Mouse (Mus musculus): ENCODE measurements around the gene Rhd. TPM values are rescaled to one million over a fixed set of nuclear protein-coding genes. Genes with fewer than 3 reads are reported as not detected.
A peak's percentile ranks its signal among the peaks of the same experiment; 100 is the strongest.

Gene Rhd
- polyA plus RNA-seq, 1 experiment from 2014 or later: 3.6 TPM

- H3K9ac ChIP-seq (ENCODE audit: low read length): no peak overlapping the region
- no peak for ATAC-seq (ENCODE audit: insufficient number of reproducible peaks, insufficient read depth, low FRiP score, low read depth)
- WGBS: 39% methylated on average over 6 of the region's 6 CpGs
- peak overlapping the region; percentile 64 for H3K4me2 ChIP-seq (ENCODE audit: low read length)
- H3K4me1 ChIP-seq (ENCODE audit: control insufficient read depth in 2 of 2, insufficient read depth in 2 of 2, low read length in 2 of 2): peaks cover 15% of the 10 kb centered on the region in 2 experiments; a peak in 3 of 4 replicates
- no peaks in the 10 kb centered on the region for H3K9me3 ChIP-seq (ENCODE audit: control insufficient read depth, low read length)
- H3K4me3 ChIP-seq (ENCODE audit: control insufficient read depth in 1 of 2, insufficient read depth in 1 of 2, low read depth in 1 of 2, low read length in 2 of 2): peak overlapping the region in 1 of 2 experiments; percentile 31; a peak in 2 of 4 replicates
- H3K27me3 ChIP-seq (ENCODE audit: control insufficient read depth, insufficient read depth, low read length): no peaks in the 10 kb centered on the region
- H3K36me3 ChIP-seq (ENCODE audit: control insufficient read depth, insufficient read depth, low read length): no peaks in the 10 kb centered on the region
- no peak overlapping the region for H3K27ac ChIP-seq (replicated peaks in 1 of 2; ENCODE audit: control insufficient read depth in 1 of 2, insufficient read depth in 1 of 2, low read depth in 2 of 2, low read length in 2 of 2)
Observed at GRCm38 (mm10) chr4:134880041-134880440, 15.7 kb downstream of the Rhd start.

- WGBS: 32% methylated on average over 7 of the region's 7 CpGs
- Histone ChIP-seq H3K4me2 (ENCODE audit: low read length) (no peak overlapping the region), H3K27me3 (ENCODE audit: control insufficient read depth, insufficient read depth, low read length) (no peaks in the 10 kb centered on the region), H3K36me3 (ENCODE audit: control insufficient read depth, insufficient read depth, low read length) (no peaks in the 10 kb centered on the region), H3K27ac (replicated peaks in 1 of 2; ENCODE audit: control insufficient read depth in 1 of 2, insufficient read depth in 1 of 2, low read depth in 2 of 2, low read length in 2 of 2) (peak overlapping the region in 1 of 2 experiments; percentile 41; a peak in 2 of 4 replicates), H3K4me3 (ENCODE audit: control insufficient read depth in 1 of 2, insufficient read depth in 1 of 2, low read depth in 1 of 2, low read length in 2 of 2) (no peak overlapping the region), H3K9me3 (ENCODE audit: control insufficient read depth, low read length) (no peaks in the 10 kb centered on the region), H3K9ac (ENCODE audit: low read length) (no peak overlapping the region), H3K4me1 (ENCODE audit: control insufficient read depth in 2 of 2, insufficient read depth in 2 of 2, low read length in 2 of 2) (peaks cover 15 to 16% of the 10 kb centered on the region in 2 experiments; a peak in 3 of 4 replicates)
- no peak for ATAC-seq (ENCODE audit: insufficient number of reproducible peaks, insufficient read depth, low FRiP score, low read depth)
Observed at GRCm38 (mm10) chr4:134883266-134883665, 18.9 kb downstream of the Rhd start.

GRCm38 (mm10) chr4:134883808-134884207 lies 19.5 kb downstream of the Rhd start:
- H3K27me3 ChIP-seq (ENCODE audit: control insufficient read depth, insufficient read depth, low read length): no peaks in the 10 kb centered on the region
- no peak overlapping the region for H3K4me2 ChIP-seq (ENCODE audit: low read length)
- H3K9ac ChIP-seq (ENCODE audit: low read length): no peak overlapping the region
- H3K27ac ChIP-seq (replicated peaks in 1 of 2; ENCODE audit: control insufficient read depth in 1 of 2, insufficient read depth in 1 of 2, low read depth in 2 of 2, low read length in 2 of 2): peak overlapping the region; percentile 38 to 41
- no peaks in the 10 kb centered on the region for H3K36me3 ChIP-seq (ENCODE audit: control insufficient read depth, insufficient read depth, low read length)
- WGBS: 54% methylated on average over 10 of the region's 10 CpGs
- peaks cover 15 to 16% of the 10 kb centered on the region in 2 experiments; a peak in 3 of 4 replicates for H3K4me1 ChIP-seq (ENCODE audit: control insufficient read depth in 2 of 2, insufficient read depth in 2 of 2, low read length in 2 of 2)
- no peak overlapping the region for H3K4me3 ChIP-seq (ENCODE audit: control insufficient read depth in 1 of 2, insufficient read depth in 1 of 2, low read depth in 1 of 2, low read length in 2 of 2)
- H3K9me3 ChIP-seq (ENCODE audit: control insufficient read depth, low read length): 0 out of 2 replicates have a peak, but pooled peaks cover 1% of the 10 kb centered on the region
- ATAC-seq (ENCODE audit: insufficient number of reproducible peaks, insufficient read depth, low FRiP score, low read depth): peak; percentile 66

- Histone ChIP-seq H3K9me3 (ENCODE audit: control insufficient read depth, low read length) (0 out of 2 replicates have a peak, but pooled peaks cover 5% of the 10 kb centered on the region), H3K4me1 (ENCODE audit: control insufficient read depth in 2 of 2, insufficient read depth in 2 of 2, low read length in 2 of 2) (peaks cover 15 to 16% of the 10 kb centered on the region in 2 experiments; a peak in 3 of 4 replicates), H3K27ac (replicated peaks in 1 of 2; ENCODE audit: control insufficient read depth in 1 of 2, insufficient read depth in 1 of 2, low read depth in 2 of 2, low read length in 2 of 2) (peak overlapping the region; percentile 38 to 41), H3K4me3 (ENCODE audit: control insufficient read depth in 1 of 2, insufficient read depth in 1 of 2, low read depth in 1 of 2, low read length in 2 of 2) (no peak overlapping the region), H3K27me3 (ENCODE audit: control insufficient read depth, insufficient read depth, low read length) (no peaks in the 10 kb centered on the region), H3K9ac (ENCODE audit: low read length) (no peak overlapping the region), H3K36me3 (ENCODE audit: control insufficient read depth, insufficient read depth, low read length) (no peaks in the 10 kb centered on the region), H3K4me2 (ENCODE audit: low read length) (no peak overlapping the region)
- ATAC-seq (ENCODE audit: insufficient number of reproducible peaks, insufficient read depth, low FRiP score, low read depth): no peak
- WGBS: 65% methylated on average over 4 of the region's 4 CpGs
Observed at GRCm38 (mm10) chr4:134884364-134884763, 20.0 kb downstream of the Rhd start.

GRCm38 (mm10) chr4:134892096-134892495 lies 27.8 kb downstream of the Rhd start:
- H3K27ac ChIP-seq (replicated peaks in 1 of 2; ENCODE audit: control insufficient read depth in 1 of 2, insufficient read depth in 1 of 2, low read depth in 2 of 2, low read length in 2 of 2): no peak overlapping the region
- no peak overlapping the region for H3K4me3 ChIP-seq (ENCODE audit: control insufficient read depth in 1 of 2, insufficient read depth in 1 of 2, low read depth in 1 of 2, low read length in 2 of 2)
- 68% methylated on average over 6 of the region's 6 CpGs for WGBS
- 0 out of 2 replicates have a peak, but pooled peaks cover 5% of the 10 kb centered on the region for H3K9me3 ChIP-seq (ENCODE audit: control insufficient read depth, low read length)
- ATAC-seq (ENCODE audit: insufficient number of reproducible peaks, insufficient read depth, low FRiP score, low read depth): no peak
- peaks cover 16% of the 10 kb centered on the region for H3K36me3 ChIP-seq (ENCODE audit: control insufficient read depth, insufficient read depth, low read length)
- H3K27me3 ChIP-seq (ENCODE audit: control insufficient read depth, insufficient read depth, low read length): no peaks in the 10 kb centered on the region
- H3K9ac ChIP-seq (ENCODE audit: low read length): no peak overlapping the region
- H3K4me2 ChIP-seq (ENCODE audit: low read length): no peak overlapping the region
- H3K4me1 ChIP-seq (ENCODE audit: control insufficient read depth in 2 of 2, insufficient read depth in 2 of 2, low read length in 2 of 2): no peaks in the 10 kb centered on the region

GRCm38 (mm10) chr4:134897256-134897655 lies 32.9 kb downstream of the Rhd start:
- H3K4me3 ChIP-seq (ENCODE audit: control insufficient read depth in 1 of 2, insufficient read depth in 1 of 2, low read depth in 1 of 2, low read length in 2 of 2): no peak overlapping the region
- peaks cover 65% of the 10 kb centered on the region for H3K36me3 ChIP-seq (ENCODE audit: control insufficient read depth, insufficient read depth, low read length)
- no peak overlapping the region for H3K4me2 ChIP-seq (ENCODE audit: low read length)
- no peak overlapping the region for H3K9ac ChIP-seq (ENCODE audit: low read length)
- no peak for ATAC-seq (ENCODE audit: insufficient number of reproducible peaks, insufficient read depth, low FRiP score, low read depth)
- no peaks in the 10 kb centered on the region for H3K27me3 ChIP-seq (ENCODE audit: control insufficient read depth, insufficient read depth, low read length)
- no peak overlapping the region for H3K27ac ChIP-seq (replicated peaks in 1 of 2; ENCODE audit: control insufficient read depth in 1 of 2, insufficient read depth in 1 of 2, low read depth in 2 of 2, low read length in 2 of 2)
- no peaks in the 10 kb centered on the region for H3K9me3 ChIP-seq (ENCODE audit: control insufficient read depth, low read length)
- H3K4me1 ChIP-seq (ENCODE audit: control insufficient read depth in 2 of 2, insufficient read depth in 2 of 2, low read length in 2 of 2): no peaks in the 10 kb centered on the region
- WGBS: 98% methylated on average over 6 of the region's 6 CpGs

- no peak for ATAC-seq (ENCODE audit: insufficient number of reproducible peaks, insufficient read depth, low FRiP score, low read depth)
- WGBS: 86% methylated on average over 8 of the region's 8 CpGs
- no peaks in the 10 kb centered on the region for H3K27me3 ChIP-seq (ENCODE audit: control insufficient read depth, insufficient read depth, low read length)
- no peak overlapping the region for H3K4me3 ChIP-seq (ENCODE audit: control insufficient read depth in 1 of 2, insufficient read depth in 1 of 2, low read depth in 1 of 2, low read length in 2 of 2)
- peaks cover 98% of the 10 kb centered on the region for H3K36me3 ChIP-seq (ENCODE audit: control insufficient read depth, insufficient read depth, low read length)
- no peaks in the 10 kb centered on the region for H3K4me1 ChIP-seq (ENCODE audit: control insufficient read depth in 2 of 2, insufficient read depth in 2 of 2, low read length in 2 of 2)
- H3K9me3 ChIP-seq (ENCODE audit: control insufficient read depth, low read length): no peaks in the 10 kb centered on the region
- H3K27ac ChIP-seq (replicated peaks in 1 of 2; ENCODE audit: control insufficient read depth in 1 of 2, insufficient read depth in 1 of 2, low read depth in 2 of 2, low read length in 2 of 2): no peak overlapping the region
- H3K4me2 ChIP-seq (ENCODE audit: low read length): no peak overlapping the region
- no peak overlapping the region for H3K9ac ChIP-seq (ENCODE audit: low read length)
Observed at GRCm38 (mm10) chr4:134901126-134901525, 36.8 kb downstream of the Rhd start.

GRCm38 (mm10) chr4:134903046-134903445 lies 38.7 kb downstream of the Rhd start:
- Histone ChIP-seq H3K4me3 (ENCODE audit: control insufficient read depth in 1 of 2, insufficient read depth in 1 of 2, low read depth in 1 of 2, low read length in 2 of 2) (no peak overlapping the region), H3K27me3 (ENCODE audit: control insufficient read depth, insufficient read depth, low read length) (no peaks in the 10 kb centered on the region), H3K9me3 (ENCODE audit: control insufficient read depth, low read length) (no peaks in the 10 kb centered on the region), H3K9ac (ENCODE audit: low read length) (no peak overlapping the region), H3K36me3 (ENCODE audit: control insufficient read depth, insufficient read depth, low read length) (peaks cover 99% of the 10 kb centered on the region), H3K4me1 (ENCODE audit: control insufficient read depth in 2 of 2, insufficient read depth in 2 of 2, low read length in 2 of 2) (no peaks in the 10 kb centered on the region), H3K27ac (replicated peaks in 1 of 2; ENCODE audit: control insufficient read depth in 1 of 2, insufficient read depth in 1 of 2, low read depth in 2 of 2, low read length in 2 of 2) (no peak overlapping the region), H3K4me2 (ENCODE audit: low read length) (no peak overlapping the region)
- 89% methylated on average over 7 of the region's 7 CpGs for WGBS
- no peak for ATAC-seq (ENCODE audit: insufficient number of reproducible peaks, insufficient read depth, low FRiP score, low read depth)
